Mouse (Mus musculus) ES-CJ7 (cell line): Measurements from ENCODE around the gene Exosc5.

Experiments used
- DNase-seq: peaks from one replicate; pipeline ENCODE4 v3.0.0; 2011; ENCODE audit warnings: low read depth, low spot score

Exosc5 gene

GRCm38 (mm10) chr7:25677013-25677412 is 18.0 kb downstream of the Exosc5 start:
- no peak for DNase-seq

DNA sequence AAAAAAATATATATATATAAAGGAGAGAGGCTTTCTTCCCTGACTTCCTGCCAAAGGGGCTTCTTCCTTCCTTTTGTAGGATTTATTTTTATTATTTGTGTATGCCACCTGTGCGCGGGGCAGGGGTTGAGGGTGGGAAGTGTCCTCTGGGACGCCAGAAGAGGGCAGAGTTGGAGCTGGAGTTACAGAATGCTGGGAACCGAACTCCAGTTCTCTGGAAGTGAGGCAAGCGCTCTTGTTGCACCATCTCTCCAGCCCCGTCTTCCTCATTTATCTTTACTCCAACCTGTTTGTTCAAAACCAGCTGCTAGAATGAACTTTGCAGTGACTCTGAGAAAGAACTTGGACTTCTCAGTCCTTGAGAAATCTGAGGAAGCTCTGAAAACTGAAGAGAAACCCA is 21.0 kb downstream of the Exosc5 start:
- DNase-seq, result peak; percentile 55

GRCm38 (mm10) chr7:25680514-25681258 is 21.7 kb downstream of the Exosc5 start, which contains the start of gene B9d2:
Gene B9d2, plus strand, starts transcription at chr7:25680780.
- peak; percentile 97 for DNase-seq

- DNase-seq, result no peak
These were observed 22.6 kb downstream of the Exosc5 start for GRCm38 (mm10) chr7:25681341-25682231.

GRCm38 (mm10) chr7:25683474-25684180 is 24.7 kb downstream of the Exosc5 start:
- no peak for DNase-seq

DNA sequence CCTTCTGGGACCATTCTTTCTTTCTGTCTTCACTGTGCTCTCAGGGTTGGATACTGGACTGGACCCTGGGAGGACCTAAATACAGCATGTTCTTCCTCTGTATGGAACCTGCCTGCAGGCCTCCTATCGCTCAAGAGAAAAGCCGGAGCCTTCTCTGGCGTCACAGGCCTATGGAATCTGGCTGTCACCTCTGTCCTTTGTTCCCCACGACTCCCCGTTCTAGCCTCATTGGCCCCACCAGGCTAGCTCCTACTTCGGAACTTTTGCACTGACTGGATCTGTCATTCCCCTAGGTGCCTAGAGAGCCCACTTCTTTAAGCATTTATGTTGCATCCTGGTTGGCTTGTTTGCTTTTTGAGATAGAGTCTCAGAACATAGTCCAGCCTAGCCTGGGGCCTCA is 25.7 kb downstream of the Exosc5 start:
- no peak for DNase-seq

DNA sequence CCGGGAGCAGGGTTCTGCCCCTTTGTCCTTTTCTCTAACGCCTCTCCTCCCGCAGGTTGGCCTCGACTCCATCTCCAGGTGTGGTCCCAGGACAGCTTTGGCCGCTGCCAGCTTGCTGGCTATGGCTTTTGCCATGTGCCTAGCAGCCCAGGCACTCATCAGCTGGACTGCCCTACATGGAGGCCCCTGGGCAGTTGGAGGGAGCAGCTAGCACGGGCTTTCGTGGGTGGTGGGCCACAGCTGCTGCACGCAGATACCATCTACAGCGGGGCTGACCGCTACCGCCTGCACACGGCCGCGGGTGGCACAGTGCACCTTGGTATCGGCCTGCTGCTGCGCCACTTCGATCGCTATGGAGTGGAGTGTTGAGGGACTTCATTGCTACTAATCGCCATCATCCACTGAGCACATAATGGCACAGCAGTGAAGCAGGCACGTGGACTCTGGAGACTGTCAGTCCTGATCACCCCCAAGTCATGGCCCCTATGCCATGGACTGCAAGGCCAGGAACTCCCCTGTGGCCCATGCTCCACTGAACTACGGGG is 27.0 kb downstream of the Exosc5 start:
- no peak for DNase-seq

DNA sequence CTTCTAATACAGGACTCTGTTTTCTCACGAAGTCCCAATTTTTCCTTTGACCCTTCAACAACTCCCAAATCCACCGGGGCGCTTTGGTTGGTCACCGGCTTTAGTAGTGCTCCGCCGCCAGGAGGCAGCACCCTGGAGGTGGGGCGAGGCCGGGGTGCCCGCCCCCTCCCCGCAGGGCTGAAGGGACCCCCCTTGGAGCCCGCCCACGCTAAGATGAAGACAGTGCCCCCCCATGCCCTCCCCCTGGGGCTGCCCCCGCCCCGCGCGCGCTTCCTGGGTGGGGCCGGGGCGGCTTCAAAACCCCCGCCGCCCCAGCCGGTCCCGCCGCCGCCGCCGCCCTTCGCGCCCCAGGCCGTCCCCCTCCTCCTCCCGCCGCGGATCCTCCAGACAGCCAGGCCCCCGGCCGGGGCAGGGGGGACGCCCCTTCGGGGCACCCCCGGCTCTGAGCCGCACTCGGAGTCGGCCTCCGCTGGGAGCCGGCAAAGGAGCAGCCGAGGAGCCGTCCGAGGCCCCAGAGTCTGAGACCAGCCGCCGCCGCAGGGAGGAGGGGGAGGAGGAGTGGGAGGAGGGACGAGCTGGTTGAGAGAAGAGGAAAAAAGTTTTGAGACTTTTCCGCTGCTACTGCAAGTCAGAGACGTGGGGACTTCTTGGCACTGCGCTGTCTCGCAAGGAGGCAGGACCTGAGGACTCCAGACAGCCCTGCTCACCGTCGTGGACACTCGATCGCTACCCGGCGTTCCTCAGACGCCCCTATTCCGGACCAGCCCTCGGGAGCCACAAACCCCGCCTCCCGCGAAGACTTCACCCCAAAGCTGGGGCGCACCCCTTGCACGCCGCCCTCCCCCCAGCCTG is 27.9 kb downstream of the Exosc5 start, which contains the start of gene Tgfb1:
TSS of gene Tgfb1 (plus strand) at position 323 of the 852 bp plus-strand sequence.
- DNase-seq, result peak; percentile 68

DNA sequence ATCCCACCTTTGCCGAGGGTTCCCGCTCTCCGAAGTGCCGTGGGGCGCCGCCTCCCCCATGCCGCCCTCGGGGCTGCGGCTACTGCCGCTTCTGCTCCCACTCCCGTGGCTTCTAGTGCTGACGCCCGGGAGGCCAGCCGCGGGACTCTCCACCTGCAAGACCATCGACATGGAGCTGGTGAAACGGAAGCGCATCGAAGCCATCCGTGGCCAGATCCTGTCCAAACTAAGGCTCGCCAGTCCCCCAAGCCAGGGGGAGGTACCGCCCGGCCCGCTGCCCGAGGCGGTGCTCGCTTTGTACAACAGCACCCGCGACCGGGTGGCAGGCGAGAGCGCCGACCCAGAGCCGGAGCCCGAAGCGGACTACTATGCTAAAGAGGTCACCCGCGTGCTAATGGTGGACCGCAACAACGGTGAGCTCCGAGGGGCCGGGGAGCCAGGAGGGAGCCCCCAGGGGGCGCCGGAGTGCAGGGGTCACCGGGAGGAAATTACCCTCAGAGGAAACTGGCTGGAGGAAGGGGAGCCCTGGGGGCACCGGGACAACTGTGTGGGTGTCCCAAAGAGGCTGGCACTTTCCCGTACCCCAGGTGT is 28.9 kb downstream of the Exosc5 start:
- no peak for DNase-seq

GRCm38 (mm10) chr7:25688810-25689586 is 30.0 kb downstream of the Exosc5 start:
- peak; percentile 89 for DNase-seq

DNA sequence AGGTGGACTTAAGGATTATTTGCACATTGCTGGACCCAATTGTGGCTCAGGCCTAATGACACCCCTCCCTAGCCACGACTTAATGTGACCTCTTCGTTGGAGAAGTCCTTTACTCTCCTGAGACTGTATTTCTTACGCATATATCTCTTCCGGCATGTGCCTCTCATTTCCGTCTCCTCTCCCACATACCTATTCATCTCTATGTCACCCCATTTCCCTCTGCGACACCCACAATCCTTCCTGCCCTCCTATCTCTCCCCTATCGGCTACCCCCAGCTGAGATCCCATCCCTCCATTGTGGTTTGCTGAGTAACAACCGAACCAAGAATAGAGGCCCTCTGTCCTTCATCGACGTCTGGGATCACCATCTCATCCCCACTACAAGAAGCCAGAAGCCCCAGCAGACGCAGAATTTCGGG is 30.6 kb downstream of the Exosc5 start:
- no peak for DNase-seq

GRCm38 (mm10) chr7:25690051-25690450 is 31.1 kb downstream of the Exosc5 start:
- DNase-seq, result no peak

DNA sequence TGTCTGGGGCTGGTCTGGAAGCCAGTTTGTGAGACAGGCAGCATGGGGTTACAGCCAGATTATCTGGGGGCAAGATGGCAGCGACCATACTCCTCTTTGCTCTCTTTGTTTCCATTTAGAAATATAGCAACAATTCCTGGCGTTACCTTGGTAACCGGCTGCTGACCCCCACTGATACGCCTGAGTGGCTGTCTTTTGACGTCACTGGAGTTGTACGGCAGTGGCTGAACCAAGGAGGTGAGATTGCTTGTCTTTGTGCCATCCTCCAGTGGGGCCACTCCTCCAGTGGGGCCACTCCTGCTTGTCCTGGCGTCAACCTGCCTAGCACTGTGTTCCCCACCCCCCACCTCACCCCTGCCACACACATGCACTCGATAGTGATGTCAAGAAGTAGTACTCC is 35.1 kb downstream of the Exosc5 start:
- no peak for DNase-seq

- peak; percentile 87 for DNase-seq
These were observed 40.9 kb downstream of the Exosc5 start for GRCm38 (mm10) chr7:25699851-25700250.

GRCm38 (mm10) chr7:25700732-25701131 is 41.8 kb downstream of the Exosc5 start:
- DNase-seq, result peak; percentile 61

GRCm38 (mm10) chr7:25702350-25702749 is 43.4 kb downstream of the Exosc5 start:
- peak; percentile 52 for DNase-seq

- no peak for DNase-seq
These were observed 45.0 kb downstream of the Exosc5 start for GRCm38 (mm10) chr7:25703793-25704494.

GRCm38 (mm10) chr7:25704716-25705364 is 45.9 kb downstream of the Exosc5 start:
- peak; percentile 45 for DNase-seq
